15 mouse cellular contexts compared by ENCODE assay signal in the genomic region with DNA sequence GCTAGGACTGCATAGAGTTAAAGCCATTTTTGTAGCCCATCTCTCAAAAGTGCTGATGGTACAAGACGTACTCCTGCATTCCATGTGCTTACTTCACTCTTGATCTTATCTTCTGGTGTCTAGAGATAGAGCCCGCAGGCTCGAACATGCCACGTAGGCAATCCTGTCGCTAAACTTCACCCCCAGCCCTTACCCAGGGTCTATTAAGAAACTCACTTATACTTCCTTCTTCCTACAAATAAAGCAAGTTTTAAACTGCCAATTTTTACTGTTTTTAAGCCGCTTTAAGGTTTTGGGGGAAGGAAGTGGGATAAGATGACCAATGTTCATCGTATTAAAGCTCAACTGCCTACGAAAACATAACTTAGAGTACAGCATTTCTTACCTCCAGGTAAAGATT.
"Had no signal": no experiment of that assay in that cellular context is flagged by ENCODE, and none has a peak within 500 bp of the region (broad histone marks: within the 10 kb centered on the region; RNA-seq: fewer than 3 reads in every experiment).

No protein-coding gene starts in this region.

- H3K9ac ChIP-seq: lung, embryonic 14.5 days; midbrain, embryonic 12.5 days; neural tube, embryonic 12.5 days; stomach, embryonic 15.5 days had no signal

- H3K4me3 ChIP-seq: midbrain, embryonic 10.5 days; midbrain, embryonic 12.5 days; neural tube, embryonic 12.5 days; stomach, embryonic 15.5 days had no signal

- H3K27ac ChIP-seq: midbrain, embryonic 10.5 days; midbrain, embryonic 12.5 days; neural tube, embryonic 12.5 days; stomach, embryonic 15.5 days; stomach, postnatal 0 days had no signal

- DNase-seq: lung, adult 18-20 months; lung, embryonic 14.5 days; lung, postnatal 14 days; lung, postnatal 36 days; midbrain, embryonic 14.5 days; right cerebral cortex, postnatal 14 days; thymus, adult 2 months; thymus, postnatal 25 days; thymus, postnatal 4 days had no signal

- H3K27me3 ChIP-seq: midbrain, embryonic 12.5 days; neural tube, embryonic 12.5 days; stomach, embryonic 15.5 days had no signal

- H3K4me1 ChIP-seq: midbrain, embryonic 10.5 days; midbrain, embryonic 12.5 days; neural tube, embryonic 12.5 days; stomach, embryonic 15.5 days had no signal

- H3K36me3 ChIP-seq: midbrain, embryonic 10.5 days; midbrain, embryonic 12.5 days; neural tube, embryonic 12.5 days; stomach, embryonic 15.5 days had no signal

- H3K9me3 ChIP-seq: midbrain, embryonic 10.5 days; midbrain, embryonic 12.5 days; neural tube, embryonic 12.5 days; stomach, embryonic 15.5 days had no signal

- ATAC-seq: midbrain, embryonic 16.5 days had no signal
